Mouse (Mus musculus): Measurements from ENCODE around the gene Fam129a. TPM values are rescaled to one million over a fixed set of nuclear protein-coding genes. Genes with fewer than 3 reads are reported as not detected.

The Fam129a gene
- polyA plus RNA-seq, 1 experiment from 2014 or later: 4.7 TPM

- peaks cover 4% of the 10 kb centered on the region; the same call in 1 of the 2 replicates for H3K4me1 ChIP-seq
- no peaks in the 10 kb centered on the region for H3K9me3 ChIP-seq
- H3K36me3 ChIP-seq: no peaks in the 10 kb centered on the region
- WGBS: 91% methylated on average over 7 of the region's 7 CpGs
- ATAC-seq (ENCODE audit: low FRiP score, low read depth): no peak
- H3K4me2 ChIP-seq (replicated peaks): no peak overlapping the region
- H3K27ac ChIP-seq: no peak overlapping the region
- H3K4me3 ChIP-seq: no peak overlapping the region
- H3K9ac ChIP-seq: no peak overlapping the region
- no peaks in the 10 kb centered on the region for H3K27me3 ChIP-seq (replicated peaks)
Observed at GRCm38 (mm10) chr1:151696751-151697150, 125.8 kb downstream of the Fam129a start.

- Histone ChIP-seq H3K9ac (no peak overlapping the region), H3K4me2 (replicated peaks) (no peak overlapping the region), H3K36me3 (no peaks in the 10 kb centered on the region), H3K9me3 (no peaks in the 10 kb centered on the region), H3K4me1 (peaks cover 4% of the 10 kb centered on the region; the same call in 1 of the 2 replicates), H3K27ac (no peak overlapping the region), H3K4me3 (no peak overlapping the region), H3K27me3 (replicated peaks) (no peaks in the 10 kb centered on the region)
- ATAC-seq (ENCODE audit: low FRiP score, low read depth): no peak
- 81% methylated on average over 7 of the region's 7 CpGs for WGBS
Observed at GRCm38 (mm10) chr1:151697901-151698641, 127.1 kb downstream of the Fam129a start.

GRCm38 (mm10) chr1:151699363-151699762, 128.4 kb downstream of the Fam129a start:
- peaks cover 4% of the 10 kb centered on the region; the same call in 1 of the 2 replicates for H3K4me1 ChIP-seq
- 84% methylated on average over 7 of the region's 7 CpGs for WGBS
- no peak overlapping the region for H3K9ac ChIP-seq
- no peak overlapping the region for H3K4me3 ChIP-seq
- ATAC-seq (ENCODE audit: low FRiP score, low read depth): no peak
- H3K27ac ChIP-seq: no peak overlapping the region
- no peaks in the 10 kb centered on the region for H3K36me3 ChIP-seq
- no peaks in the 10 kb centered on the region for H3K27me3 ChIP-seq (replicated peaks)
- H3K9me3 ChIP-seq: no peaks in the 10 kb centered on the region
- H3K4me2 ChIP-seq (replicated peaks): no peak overlapping the region

- ATAC-seq (ENCODE audit: low FRiP score, low read depth): no peak
- no peak overlapping the region for H3K27ac ChIP-seq
- H3K27me3 ChIP-seq (replicated peaks): no peaks in the 10 kb centered on the region
- H3K9ac ChIP-seq: no peak overlapping the region
- H3K4me2 ChIP-seq (replicated peaks): no peak overlapping the region
- H3K4me1 ChIP-seq: peaks cover 4% of the 10 kb centered on the region; the same call in 1 of the 2 replicates
- no peak overlapping the region for H3K4me3 ChIP-seq
- no peaks in the 10 kb centered on the region for H3K36me3 ChIP-seq
- 23% methylated on average over 1 of the region's 1 CpGs for WGBS
- H3K9me3 ChIP-seq: no peaks in the 10 kb centered on the region
Observed at GRCm38 (mm10) chr1:151702816-151703215, 131.8 kb downstream of the Fam129a start.

- Histone ChIP-seq H3K4me1 (no peaks in the 10 kb centered on the region; the same call in 1 of the 2 replicates), H3K9me3 (no peaks in the 10 kb centered on the region), H3K36me3 (no peaks in the 10 kb centered on the region), H3K4me2 (replicated peaks) (no peak overlapping the region), H3K27me3 (replicated peaks) (no peaks in the 10 kb centered on the region), H3K4me3 (no peak overlapping the region), H3K27ac (no peak overlapping the region), H3K9ac (no peak overlapping the region)
- 34% methylated on average over 11 of the region's 11 CpGs for WGBS
- peak; percentile 68 for ATAC-seq (ENCODE audit: low FRiP score, low read depth)
Observed at GRCm38 (mm10) chr1:151705723-151706396, 134.9 kb downstream of the Fam129a start.

- WGBS: 73% methylated on average over 3 of the region's 3 CpGs
Observed at GRCm38 (mm10) chr1:151706397-151706752, 135.4 kb downstream of the Fam129a start.

GRCm38 (mm10) chr1:151708966-151709733, 138.2 kb downstream of the Fam129a start:
- Histone ChIP-seq H3K9ac (no peak overlapping the region), H3K4me2 (replicated peaks) (no peak overlapping the region), H3K27me3 (replicated peaks) (no peaks in the 10 kb centered on the region), H3K9me3 (no peaks in the 10 kb centered on the region), H3K4me3 (no peak overlapping the region), H3K36me3 (no peaks in the 10 kb centered on the region), H3K27ac (no peak overlapping the region), H3K4me1 (no peaks in the 10 kb centered on the region; the same call in 1 of the 2 replicates)
- no peak for ATAC-seq (ENCODE audit: low FRiP score, low read depth)
- WGBS: 67% methylated on average over 13 of the region's 13 CpGs

More at GRCm38 (mm10) chr1:151706397-151706752, 135.4 kb downstream of the Fam129a start:
- H3K9ac ChIP-seq: no peak overlapping the region
- no peak overlapping the region for H3K4me3 ChIP-seq
- no peak overlapping the region for H3K27ac ChIP-seq
- no peaks in the 10 kb centered on the region for H3K27me3 ChIP-seq (replicated peaks)
- no peaks in the 10 kb centered on the region; the same call in 1 of the 2 replicates for H3K4me1 ChIP-seq
- H3K9me3 ChIP-seq: no peaks in the 10 kb centered on the region
- ATAC-seq (ENCODE audit: low FRiP score, low read depth): no peak
- H3K36me3 ChIP-seq: no peaks in the 10 kb centered on the region
- no peak overlapping the region for H3K4me2 ChIP-seq (replicated peaks)

- WGBS: 79% methylated on average over 2 of the region's 2 CpGs
- ATAC-seq (ENCODE audit: low FRiP score, low read depth): no peak
- no peak overlapping the region for H3K4me2 ChIP-seq (replicated peaks)
- no peak overlapping the region for H3K9ac ChIP-seq
- no peaks in the 10 kb centered on the region for H3K9me3 ChIP-seq
- H3K27me3 ChIP-seq (replicated peaks): no peaks in the 10 kb centered on the region
- H3K4me1 ChIP-seq: no peaks in the 10 kb centered on the region; the same call in 1 of the 2 replicates
- no peak overlapping the region for H3K27ac ChIP-seq
- H3K36me3 ChIP-seq: no peaks in the 10 kb centered on the region
- no peak overlapping the region for H3K4me3 ChIP-seq
Observed at GRCm38 (mm10) chr1:151709734-151710022, 138.7 kb downstream of the Fam129a start.

GRCm38 (mm10) chr1:151710424-151711055, 139.6 kb downstream of the Fam129a start:
- 76% methylated on average over 5 of the region's 5 CpGs for WGBS
- no peaks in the 10 kb centered on the region for H3K9me3 ChIP-seq
- no peak overlapping the region for H3K27ac ChIP-seq
- H3K27me3 ChIP-seq (replicated peaks): no peaks in the 10 kb centered on the region
- H3K36me3 ChIP-seq: no peaks in the 10 kb centered on the region
- no peak overlapping the region for H3K4me2 ChIP-seq (replicated peaks)
- H3K4me1 ChIP-seq: no peaks in the 10 kb centered on the region; the same call in 1 of the 2 replicates
- H3K4me3 ChIP-seq: no peak overlapping the region
- no peak for ATAC-seq (ENCODE audit: low FRiP score, low read depth)
- no peak overlapping the region for H3K9ac ChIP-seq

- Histone ChIP-seq H3K9ac (no peak overlapping the region), H3K36me3 (no peaks in the 10 kb centered on the region), H3K4me1 (no peaks in the 10 kb centered on the region; the same call in 1 of the 2 replicates), H3K27ac (no peak overlapping the region), H3K9me3 (no peaks in the 10 kb centered on the region), H3K4me3 (no peak overlapping the region), H3K4me2 (replicated peaks) (no peak overlapping the region), H3K27me3 (replicated peaks) (no peaks in the 10 kb centered on the region)
- WGBS: 80% methylated on average over 7 of the region's 7 CpGs
- no peak for ATAC-seq (ENCODE audit: low FRiP score, low read depth)
Observed at GRCm38 (mm10) chr1:151711062-151711461, 140.1 kb downstream of the Fam129a start.

GRCm38 (mm10) chr1:151712664-151713063, 141.7 kb downstream of the Fam129a start:
- Histone ChIP-seq H3K27ac (no peak overlapping the region), H3K4me1 (no peaks in the 10 kb centered on the region; the same call in 1 of the 2 replicates), H3K4me3 (no peak overlapping the region), H3K27me3 (replicated peaks) (no peaks in the 10 kb centered on the region), H3K4me2 (replicated peaks) (no peak overlapping the region), H3K9ac (no peak overlapping the region), H3K9me3 (no peaks in the 10 kb centered on the region), H3K36me3 (no peaks in the 10 kb centered on the region)
- ATAC-seq (ENCODE audit: low FRiP score, low read depth): no peak
- WGBS: 40% methylated on average over 5 of the region's 5 CpGs

- Histone ChIP-seq H3K9me3 (no peaks in the 10 kb centered on the region), H3K9ac (no peak overlapping the region), H3K4me2 (replicated peaks) (no peak overlapping the region), H3K4me1 (no peaks in the 10 kb centered on the region; the same call in 1 of the 2 replicates), H3K36me3 (no peaks in the 10 kb centered on the region), H3K4me3 (no peak overlapping the region), H3K27ac (no peak overlapping the region), H3K27me3 (replicated peaks) (no peaks in the 10 kb centered on the region)
- ATAC-seq (ENCODE audit: low FRiP score, low read depth): no peak
Observed at GRCm38 (mm10) chr1:151713622-151714021, 142.6 kb downstream of the Fam129a start.

Data from neural tube, embryonic 12.5 days (tissue).